Mouse (Mus musculus) embryonic facial prominence, embryonic 14.5 days (tissue): Measurements from ENCODE around the gene Acacb. TPM values are rescaled to one million over a fixed set of nuclear protein-coding genes. Genes with fewer than 3 reads are reported as not detected.

Experiments used
- ATAC-seq: fragments of 200-750 bp; cut with Nextera tagmentation; 2 replicates; pipeline ENCODE4 v1.8.0; 2017; ENCODE audit warnings: low read depth, moderate number of reproducible peaks, moderate TSS enrichment
- DNase-seq: peaks from one replicate; pipeline ENCODE4 v3.0.0-alpha.2; 2015; ENCODE audit warnings: low spot score
- H3K27ac ChIP-seq: fragments of 300-500 bp; sonication (generic); replicated peaks from 2 replicates; pipeline ENCODE4 v1.5.1; 2014; ENCODE audit warnings: low read depth, mild to moderate bottlenecking, low read length, moderate library complexity
- H3K27me3 ChIP-seq: fragments of 300-500 bp; sonication (generic); replicated peaks from 2 replicates; pipeline ENCODE4 v1.6.1; 2014; ENCODE audit warnings: low read length; ENCODE audit not compliant: control insufficient read depth, insufficient read depth
- H3K36me3 ChIP-seq: fragments of 300-500 bp; sonication (generic); 2 replicates; pipeline ENCODE4 v1.6.1; 2014; ENCODE audit warnings: low read length, mixed read lengths; ENCODE audit not compliant: control insufficient read depth, insufficient read depth
- H3K4me1 ChIP-seq: fragments of 300-500 bp; sonication (generic); 2 replicates; pipeline ENCODE4 v1.6.1; 2014; ENCODE audit warnings: antibody characterized with exemption, low read length; ENCODE audit not compliant: control insufficient read depth, insufficient read depth
- H3K4me2 ChIP-seq: fragments of 300-500 bp; sonication (generic); 2 replicates; pipeline ENCODE4 v1.6.1; 2014; ENCODE audit warnings: low read depth, mild to moderate bottlenecking, low read length, moderate library complexity, mixed read lengths
- H3K4me3 ChIP-seq: fragments of 300-500 bp; sonication (generic); 2 replicates; pipeline ENCODE4 v1.5.1; 2014; ENCODE audit warnings: low read depth, mild to moderate bottlenecking, low read length
- H3K9ac ChIP-seq: fragments of 300-500 bp; sonication (generic); 2 replicates; pipeline ENCODE4 v1.6.1; 2014; ENCODE audit warnings: low read depth, mild to moderate bottlenecking, low read length, moderate library complexity, mixed read lengths
- H3K9me3 ChIP-seq: fragments of 300-500 bp; sonication (generic); 2 replicates; pipeline ENCODE4 v1.6.1; 2016; ENCODE audit warnings: low read length; ENCODE audit not compliant: control insufficient read depth
- WGBS: fragments of 180-500 bp; shearing (Covaris S2); extraction: QIAGEN DNeasy Blood & Tissue Kit; methylation state at CpG from one replicate; pipeline ENCODE4 v1.1.7; 2014; 5-methylcytosine and 5-hydroxymethylcytosine counted together
- polyA plus RNA-seq: library from polyadenylated mRNA; unstranded; fragments of >200 nt; fragmentation: Nextera tagmentation; extraction: Ambion mirVana; gene quantifications from 2 replicates; pipeline ENCODE4 v1.2.1, GENCODE M21; 2014

The Acacb gene
- polyA plus RNA-seq, 1 experiment from 2014 or later, result 2.4 TPM

DNA sequence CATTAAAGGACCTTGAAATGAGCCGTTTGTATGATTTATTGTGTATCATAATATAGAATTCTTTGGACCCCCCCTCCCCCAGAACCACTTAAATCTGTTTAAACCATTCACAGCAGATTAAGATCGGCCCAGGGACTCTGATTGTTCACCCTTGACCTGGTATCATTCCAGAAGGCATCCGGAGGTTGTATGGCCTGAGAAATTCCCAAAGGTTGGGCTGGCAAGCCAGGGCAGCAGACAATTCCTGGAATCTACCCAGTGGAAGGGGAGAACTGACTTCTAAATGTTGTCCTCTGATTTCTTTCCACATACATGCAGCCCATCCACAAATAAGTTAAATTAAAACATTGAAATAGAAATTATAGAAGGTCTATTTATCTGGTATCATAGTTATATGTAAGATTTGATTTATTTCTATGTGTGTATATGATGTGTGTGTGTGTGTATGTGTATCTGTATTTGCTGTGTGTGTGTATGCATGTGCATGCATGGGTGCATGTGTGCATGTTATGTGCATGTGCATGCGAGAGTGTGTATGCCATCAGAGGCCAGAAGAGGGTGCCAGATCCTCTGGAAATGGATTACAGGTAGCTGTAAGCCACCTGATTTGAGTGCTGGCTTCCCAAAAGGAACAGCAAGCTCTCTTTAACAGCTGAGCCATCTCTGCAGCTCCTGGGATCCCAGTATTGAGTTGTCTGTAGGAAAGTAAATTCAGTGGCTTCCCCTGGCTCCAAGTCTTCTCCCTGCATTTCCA, 31.8 kb downstream of the Acacb start:
- WGBS, result 80% methylated on average over 4 of the region's 4 CpGs
- no peak for DNase-seq

DNA sequence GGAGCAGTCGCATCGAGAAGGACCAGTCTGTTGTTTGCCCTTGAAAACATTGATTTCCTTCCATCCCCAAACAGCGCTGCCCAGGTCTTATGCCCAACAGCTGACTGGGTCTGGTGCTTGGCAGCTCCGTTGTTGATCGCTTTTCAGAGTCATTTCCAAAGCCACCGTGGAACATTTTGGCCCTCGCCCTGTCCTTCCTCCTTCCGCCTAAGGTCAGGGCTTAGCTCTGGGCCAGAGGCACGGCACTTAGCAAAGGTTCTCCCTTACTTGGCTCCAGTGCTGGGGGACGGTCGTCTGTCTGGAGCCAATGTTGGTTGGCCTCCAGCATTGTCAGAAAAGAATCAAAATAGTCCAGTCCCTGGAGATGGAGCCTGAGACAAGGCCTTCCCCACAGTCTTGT, 33.2 kb downstream of the Acacb start:
- H3K27ac ChIP-seq, result no peak overlapping the region
- WGBS, result 78% methylated on average over 11 of the region's 11 CpGs
- H3K27me3 ChIP-seq, result no peaks in the 10 kb centered on the region
- ATAC-seq (no peak), DNase-seq (no peak)
- H3K9ac ChIP-seq, result no peak overlapping the region
- H3K4me1 ChIP-seq, result peaks cover 3% of the 10 kb centered on the region; the same call in 1 of the 2 replicates
- H3K9me3 ChIP-seq, result no peaks in the 10 kb centered on the region
- no peak overlapping the region for H3K4me3 ChIP-seq
- H3K4me2 ChIP-seq, result no peak overlapping the region
- H3K36me3 ChIP-seq, result no peaks in the 10 kb centered on the region

More for the DNA sequence above, 31.8 kb downstream of the Acacb start:
- H3K27me3 ChIP-seq, result no peaks in the 10 kb centered on the region
- ATAC-seq, result no peak
- no peak overlapping the region for H3K4me3 ChIP-seq
- H3K9ac ChIP-seq, result no peak overlapping the region
- H3K9me3 ChIP-seq, result no peaks in the 10 kb centered on the region
- H3K27ac ChIP-seq, result no peak overlapping the region
- peaks cover 3% of the 10 kb centered on the region; the same call in 1 of the 2 replicates for H3K4me1 ChIP-seq
- no peak overlapping the region for H3K4me2 ChIP-seq
- H3K36me3 ChIP-seq, result no peaks in the 10 kb centered on the region

DNA sequence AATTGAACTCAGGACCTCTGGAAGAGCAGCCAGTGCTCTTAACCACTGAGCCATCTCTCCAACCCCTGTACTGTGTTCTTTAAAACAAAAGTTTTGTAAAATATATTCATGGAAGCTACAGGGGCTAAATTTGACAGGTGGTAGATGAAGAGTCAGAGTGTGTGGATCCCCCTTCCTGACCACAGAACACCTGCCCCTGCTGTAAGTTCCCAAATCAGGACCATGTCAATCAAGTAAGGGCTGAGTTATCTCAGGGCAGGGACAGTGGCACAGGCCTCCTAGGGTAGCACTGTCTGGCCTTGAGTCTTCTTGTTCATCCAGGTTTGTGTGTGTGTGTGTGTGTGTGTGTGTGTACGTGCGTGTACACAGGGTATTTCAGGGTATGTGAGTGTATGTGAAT, 37.2 kb downstream of the Acacb start:
- ATAC-seq, result no peak
- DNase-seq, result no peak
- no peak overlapping the region for H3K4me3 ChIP-seq
- WGBS, result 97% methylated on average over 2 of the region's 2 CpGs
- no peaks in the 10 kb centered on the region for H3K36me3 ChIP-seq
- H3K27ac ChIP-seq, result no peak overlapping the region
- H3K4me2 ChIP-seq, result no peak overlapping the region
- no peak overlapping the region for H3K9ac ChIP-seq
- no peaks in the 10 kb centered on the region for H3K4me1 ChIP-seq
- no peaks in the 10 kb centered on the region for H3K27me3 ChIP-seq
- H3K9me3 ChIP-seq, result no peaks in the 10 kb centered on the region

DNA sequence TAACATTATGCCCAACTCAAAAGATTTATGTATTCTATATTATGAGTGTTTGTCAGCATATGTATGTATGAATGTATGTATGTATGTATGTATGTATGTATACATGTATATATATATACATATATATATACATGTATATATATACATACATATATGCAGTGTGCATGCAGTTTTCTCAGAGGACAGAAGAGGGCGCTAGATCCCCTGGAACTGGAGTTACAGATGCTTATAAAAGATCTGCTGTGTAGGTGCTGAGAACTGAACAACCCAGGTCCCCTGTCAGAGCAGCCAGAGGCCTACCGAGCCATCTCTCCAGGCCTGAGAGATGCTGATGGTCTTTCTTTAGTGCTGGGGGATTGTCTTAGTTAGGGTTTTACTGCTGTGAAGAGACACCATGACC, 40.8 kb downstream of the Acacb start:
- Histone ChIP-seq H3K4me2 (no peak overlapping the region), H3K27ac (no peak overlapping the region), H3K4me1 (no peaks in the 10 kb centered on the region), H3K36me3 (no peaks in the 10 kb centered on the region), H3K9me3 (no peaks in the 10 kb centered on the region), H3K27me3 (no peaks in the 10 kb centered on the region), H3K4me3 (no peak overlapping the region), H3K9ac (no peak overlapping the region)
- ATAC-seq, result no peak
- WGBS, result 74% methylated on average over 2 of the region's 2 CpGs
- DNase-seq, result no peak

DNA sequence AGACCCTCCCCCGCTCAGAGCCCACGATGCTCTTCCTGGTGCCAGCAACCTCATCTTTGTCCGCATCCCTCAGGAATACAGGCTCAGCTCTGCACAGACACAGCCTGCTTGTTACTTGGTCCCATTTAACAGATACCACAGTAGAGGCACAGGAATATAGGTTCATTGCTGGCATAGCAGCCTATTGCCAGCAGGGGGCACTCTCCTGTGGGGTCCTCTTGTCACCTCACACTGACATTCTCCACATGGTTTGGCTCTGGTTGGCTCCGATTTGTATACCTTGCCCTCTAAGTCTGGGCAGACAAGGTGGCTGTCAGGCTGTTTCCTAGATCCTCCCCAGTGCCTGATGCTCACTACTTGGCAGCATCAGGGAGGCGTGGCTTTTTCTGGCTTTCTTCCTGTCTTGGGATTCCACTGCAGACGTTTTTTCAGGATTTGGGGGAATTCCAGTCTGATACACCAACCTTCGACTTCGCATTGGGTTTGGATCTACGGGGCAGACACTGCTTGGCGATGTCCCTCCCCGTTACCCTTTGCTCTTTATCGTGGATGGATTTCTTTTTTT, 42.6 kb downstream of the Acacb start:
- no peak overlapping the region for H3K9ac ChIP-seq
- H3K4me3 ChIP-seq, result no peak overlapping the region
- WGBS, result 78% methylated on average over 12 of the region's 12 CpGs
- no peaks in the 10 kb centered on the region for H3K36me3 ChIP-seq
- no peak for DNase-seq
- H3K9me3 ChIP-seq, result no peaks in the 10 kb centered on the region
- H3K27ac ChIP-seq, result no peak overlapping the region
- no peak for ATAC-seq
- H3K4me1 ChIP-seq, result no peaks in the 10 kb centered on the region
- no peak overlapping the region for H3K4me2 ChIP-seq
- no peaks in the 10 kb centered on the region for H3K27me3 ChIP-seq

DNA sequence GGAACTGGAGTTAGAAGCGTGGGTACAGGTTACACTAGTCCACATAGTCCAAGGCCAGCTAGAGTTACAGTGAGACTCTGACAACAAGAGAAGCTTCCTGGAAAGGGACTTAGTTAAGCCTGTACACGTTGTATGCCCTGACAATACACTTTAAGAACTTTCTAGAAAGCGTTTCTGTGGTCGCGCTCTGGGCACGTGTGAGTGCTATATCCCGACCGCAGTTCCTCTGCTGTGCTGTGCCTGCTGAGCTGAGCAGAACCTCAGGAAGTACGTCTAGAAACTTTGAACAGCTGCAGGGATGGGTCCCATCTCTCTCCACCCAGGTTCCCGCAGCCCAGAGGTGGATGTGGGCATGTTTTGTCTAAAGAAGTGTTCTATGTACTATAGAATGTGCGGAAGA, 47.8 kb downstream of the Acacb start:
- DNase-seq (no peak), ATAC-seq (no peak)
- no peaks in the 10 kb centered on the region for H3K27me3 ChIP-seq
- no peak overlapping the region for H3K4me2 ChIP-seq
- H3K9me3 ChIP-seq, result no peaks in the 10 kb centered on the region
- 0 out of 2 replicates have a peak, but pooled peaks cover under 1% of the 10 kb centered on the region for H3K4me1 ChIP-seq
- no peak overlapping the region for H3K9ac ChIP-seq
- H3K36me3 ChIP-seq, result no peaks in the 10 kb centered on the region
- WGBS, result 80% methylated on average over 11 of the region's 11 CpGs
- H3K4me3 ChIP-seq, result no peak overlapping the region
- H3K27ac ChIP-seq, result no peak overlapping the region

DNA sequence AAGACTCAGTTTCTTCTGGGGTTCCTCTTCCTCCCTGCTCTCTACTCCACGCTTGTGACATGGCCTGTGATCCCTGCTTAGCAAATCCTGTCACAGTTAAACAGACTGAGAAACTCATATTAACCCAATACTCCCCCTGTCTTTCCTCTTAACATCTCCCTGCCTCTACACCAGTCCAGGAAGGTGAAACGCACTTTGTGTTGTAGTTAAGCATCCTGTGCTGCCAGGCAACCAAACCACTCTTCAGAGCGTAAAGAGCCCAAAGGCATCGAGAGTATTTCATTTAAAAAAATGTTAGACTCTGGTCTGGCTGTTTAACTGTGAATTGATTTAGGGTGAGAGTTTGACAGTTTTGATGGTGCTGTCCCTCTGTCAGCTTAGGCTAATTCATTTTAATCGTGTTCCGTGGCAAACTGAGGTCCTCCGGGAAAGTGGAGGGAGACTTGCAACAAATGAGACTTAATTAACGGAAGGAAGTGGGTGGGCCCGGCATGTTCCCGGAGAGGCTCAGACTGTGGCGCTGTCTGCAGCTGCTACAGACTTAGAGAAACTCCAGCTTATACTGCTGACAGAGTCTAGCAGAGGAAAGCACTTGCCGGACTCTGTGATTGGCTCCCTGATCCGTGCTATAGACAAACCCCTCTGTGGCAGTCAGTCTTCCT, 52.9 kb downstream of the Acacb start:
- H3K27ac ChIP-seq, result no peak overlapping the region; the same call in 1 of the 2 replicates
- H3K4me1 ChIP-seq, result 0 out of 2 replicates have a peak, but pooled peaks cover 5% of the 10 kb centered on the region
- no peak overlapping the region for H3K9ac ChIP-seq
- 10% methylated on average over 13 of the region's 13 CpGs for WGBS
- no peak overlapping the region for H3K4me3 ChIP-seq
- no peaks in the 10 kb centered on the region for H3K9me3 ChIP-seq
- no peaks in the 10 kb centered on the region for H3K36me3 ChIP-seq
- peak overlapping the region; percentile 35 for H3K4me2 ChIP-seq
- no peaks in the 10 kb centered on the region for H3K27me3 ChIP-seq
- peak; percentile 66 for DNase-seq
- ATAC-seq, result peak; percentile 82; the same call in 1 of the 2 replicates

DNA sequence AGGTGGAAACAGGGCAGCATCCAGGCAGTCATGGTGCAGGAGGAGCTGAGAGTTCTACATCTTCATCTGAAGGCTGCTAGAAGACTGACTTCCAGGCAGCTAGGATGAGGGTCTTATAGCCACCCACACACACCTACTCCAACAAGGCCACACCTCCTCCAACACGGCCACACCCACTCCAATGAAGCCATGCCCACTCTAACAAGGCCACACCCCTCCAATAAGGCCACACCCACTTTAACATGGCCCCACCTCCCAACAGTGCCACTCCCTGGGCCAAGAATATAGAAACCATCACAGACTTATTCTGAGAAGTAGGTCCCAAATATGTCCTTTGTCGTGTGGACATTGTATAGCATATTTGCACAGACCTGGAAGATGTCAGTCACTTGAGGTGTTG, 59.8 kb downstream of the Acacb start:
- no peak for ATAC-seq
- no peaks in the 10 kb centered on the region for H3K27me3 ChIP-seq
- 73% methylated on average over 2 of the region's 2 CpGs for WGBS
- H3K27ac ChIP-seq, result no peak overlapping the region
- H3K9me3 ChIP-seq, result no peaks in the 10 kb centered on the region
- DNase-seq, result no peak
- H3K4me2 ChIP-seq, result no peak overlapping the region
- H3K9ac ChIP-seq, result no peak overlapping the region
- H3K4me1 ChIP-seq, result no peaks in the 10 kb centered on the region
- H3K36me3 ChIP-seq, result no peaks in the 10 kb centered on the region
- H3K4me3 ChIP-seq, result no peak overlapping the region
